Mouse (Mus musculus): ENCODE data around the gene Taar7d. TPM values are rescaled to one million over a fixed set of nuclear protein-coding genes. Genes with fewer than 3 reads are reported as not detected.

Gene Taar7d
- total and polyA plus RNA-seq, 2 experiments from 2014 or later: not detected

- Histone ChIP-seq H3K4me1 (ENCODE audit: control insufficient read depth, insufficient read depth) (no peaks in the 10 kb centered on the region), H3K9me3 (replicated peaks; ENCODE audit: control insufficient read depth, low read length) (no peaks in the 10 kb centered on the region), H3K27ac (ENCODE audit: low read depth) (no peak within 1 kb of the TSS), H3K36me3 (replicated peaks; ENCODE audit: control insufficient read depth, insufficient read depth, low read length) (no peaks in the 10 kb centered on the region), H3K27me3 (ENCODE audit: control insufficient read depth, insufficient read depth, low read length) (no peaks in the 10 kb centered on the region), H3K4me2 (ENCODE audit: low read depth, low read length) (no peak within 1 kb of the TSS), H3K9ac (replicated peaks; ENCODE audit: low read depth, low read length) (no peak within 1 kb of the TSS), H3K4me3 (ENCODE audit: low read depth, low read length) (no peak within 1 kb of the TSS)
- TF ChIP-seq EP300 (IDR thresholded peaks at IDR 0.05; ENCODE audit: low read depth) (no peak), CTCF (IDR thresholded peaks at IDR 0.05; ENCODE audit: low read depth) (no peak)
- WGBS: 80% methylated on average over 3 of the region's 3 CpGs
- DNase-seq (ENCODE audit: low spot score): no peak
- no peak for ATAC-seq (ENCODE audit: insufficient read depth, low read depth)
Observed at GRCm38 (mm10) chr10:23993381-23993780, 33.6 kb upstream of the Taar7d start, which contains the start of gene Taar7a. Gene Taar7a, minus strand, starts transcription at chr10:23993481.

DNA sequence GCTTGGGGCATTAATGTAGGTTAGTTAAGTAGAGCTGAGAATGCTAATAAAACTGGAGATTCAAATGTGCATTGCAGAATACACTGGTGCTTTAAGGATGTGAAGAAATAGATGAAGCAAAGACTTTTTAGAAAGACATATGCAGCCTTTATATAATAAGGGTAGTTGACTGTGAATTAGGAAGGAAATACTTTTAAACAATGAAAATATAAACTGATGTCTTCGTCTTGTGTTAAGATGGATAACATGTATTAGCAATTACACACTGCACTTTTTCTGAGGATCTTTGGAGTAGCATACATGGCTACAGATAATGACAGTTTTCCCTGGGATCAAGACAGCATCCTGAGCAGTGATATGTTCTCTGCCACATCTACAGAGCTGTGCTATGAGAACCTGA is 27.4 kb upstream of the Taar7d start, which contains the start of gene Taar7b:
TSS of gene Taar7b (plus strand) at position 301 of the 400 bp plus-strand sequence.
- no peaks in the 10 kb centered on the region for H3K27me3 ChIP-seq (ENCODE audit: control insufficient read depth, insufficient read depth, low read length)
- H3K36me3 ChIP-seq (replicated peaks; ENCODE audit: control insufficient read depth, insufficient read depth, low read length): no peaks in the 10 kb centered on the region
- no peaks in the 10 kb centered on the region for H3K4me1 ChIP-seq (ENCODE audit: control insufficient read depth, insufficient read depth)
- H3K4me3 ChIP-seq (ENCODE audit: low read depth, low read length): no peak within 1 kb of the TSS
- H3K9ac ChIP-seq (replicated peaks; ENCODE audit: low read depth, low read length): no peak within 1 kb of the TSS
- WGBS: 69% methylated on average over 1 of the region's 1 CpGs
- TF ChIP-seq CTCF (IDR thresholded peaks at IDR 0.05; ENCODE audit: low read depth) (no peak), EP300 (IDR thresholded peaks at IDR 0.05; ENCODE audit: low read depth) (no peak)
- H3K9me3 ChIP-seq (replicated peaks; ENCODE audit: control insufficient read depth, low read length): no peaks in the 10 kb centered on the region
- H3K4me2 ChIP-seq (ENCODE audit: low read depth, low read length): no peak within 1 kb of the TSS
- H3K27ac ChIP-seq (ENCODE audit: low read depth): no peak within 1 kb of the TSS
- no peak for DNase-seq (ENCODE audit: low spot score)
- no peak for ATAC-seq (ENCODE audit: insufficient read depth, low read depth)

DNA sequence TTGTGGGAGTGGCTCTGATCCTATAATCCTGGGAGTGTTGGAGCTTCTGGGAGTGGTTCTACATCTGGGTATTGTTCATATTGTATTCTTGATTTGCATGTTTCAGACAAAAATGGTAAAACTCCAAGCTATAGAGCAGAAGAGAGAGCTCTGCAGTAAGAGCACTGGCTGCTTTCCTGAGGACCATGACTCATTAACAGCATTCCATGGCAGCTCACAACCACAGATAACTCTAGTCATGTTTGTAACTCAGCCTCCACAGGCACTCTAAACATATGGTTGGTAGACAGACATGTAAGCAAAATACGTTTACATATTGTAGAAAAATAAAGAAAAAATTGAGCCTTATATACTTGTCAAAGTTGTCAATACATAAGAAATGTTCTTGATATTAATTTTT is 20.6 kb upstream of the Taar7d start:
- H3K4me3 ChIP-seq (ENCODE audit: low read depth, low read length): no peak overlapping the region
- no peaks in the 10 kb centered on the region for H3K36me3 ChIP-seq (replicated peaks; ENCODE audit: control insufficient read depth, insufficient read depth, low read length)
- TF ChIP-seq EP300 (IDR thresholded peaks at IDR 0.05; ENCODE audit: low read depth) (no peak), CTCF (IDR thresholded peaks at IDR 0.05; ENCODE audit: low read depth) (no peak)
- no peak overlapping the region for H3K27ac ChIP-seq (ENCODE audit: low read depth)
- no peak overlapping the region for H3K9ac ChIP-seq (replicated peaks; ENCODE audit: low read depth, low read length)
- H3K4me1 ChIP-seq (ENCODE audit: control insufficient read depth, insufficient read depth): no peaks in the 10 kb centered on the region
- no peak for DNase-seq (ENCODE audit: low spot score)
- ATAC-seq (ENCODE audit: insufficient read depth, low read depth): no peak
- H3K9me3 ChIP-seq (replicated peaks; ENCODE audit: control insufficient read depth, low read length): no peaks in the 10 kb centered on the region
- no peaks in the 10 kb centered on the region for H3K27me3 ChIP-seq (ENCODE audit: control insufficient read depth, insufficient read depth, low read length)
- 41% methylated on average over 1 of the region's 1 CpGs for WGBS
- H3K4me2 ChIP-seq (ENCODE audit: low read depth, low read length): no peak overlapping the region

GRCm38 (mm10) chr10:24007034-24007433 is 20.0 kb upstream of the Taar7d start:
- Histone ChIP-seq H3K4me2 (ENCODE audit: low read depth, low read length) (no peak overlapping the region), H3K9ac (replicated peaks; ENCODE audit: low read depth, low read length) (no peak overlapping the region), H3K27ac (ENCODE audit: low read depth) (no peak overlapping the region), H3K27me3 (ENCODE audit: control insufficient read depth, insufficient read depth, low read length) (no peaks in the 10 kb centered on the region), H3K4me3 (ENCODE audit: low read depth, low read length) (no peak overlapping the region), H3K4me1 (ENCODE audit: control insufficient read depth, insufficient read depth) (no peaks in the 10 kb centered on the region), H3K9me3 (replicated peaks; ENCODE audit: control insufficient read depth, low read length) (no peaks in the 10 kb centered on the region), H3K36me3 (replicated peaks; ENCODE audit: control insufficient read depth, insufficient read depth, low read length) (no peaks in the 10 kb centered on the region)
- ATAC-seq (ENCODE audit: insufficient read depth, low read depth) (no peak), DNase-seq (ENCODE audit: low spot score) (no peak)
- TF ChIP-seq CTCF (IDR thresholded peaks at IDR 0.05; ENCODE audit: low read depth): no peak
- no peak for TF ChIP-seq EP300 (IDR thresholded peaks at IDR 0.05; ENCODE audit: low read depth)
- WGBS: 29% methylated on average over 2 of the region's 2 CpGs

- Histone ChIP-seq H3K27ac (ENCODE audit: low read depth) (no peak overlapping the region), H3K4me3 (ENCODE audit: low read depth, low read length) (no peak overlapping the region), H3K9ac (replicated peaks; ENCODE audit: low read depth, low read length) (no peak overlapping the region), H3K9me3 (replicated peaks; ENCODE audit: control insufficient read depth, low read length) (no peaks in the 10 kb centered on the region), H3K4me1 (ENCODE audit: control insufficient read depth, insufficient read depth) (no peaks in the 10 kb centered on the region), H3K27me3 (ENCODE audit: control insufficient read depth, insufficient read depth, low read length) (no peaks in the 10 kb centered on the region), H3K4me2 (ENCODE audit: low read depth, low read length) (no peak overlapping the region), H3K36me3 (replicated peaks; ENCODE audit: control insufficient read depth, insufficient read depth, low read length) (no peaks in the 10 kb centered on the region)
- WGBS: 85% methylated on average over 1 of the region's 1 CpGs
- DNase-seq (ENCODE audit: low spot score) (no peak), ATAC-seq (ENCODE audit: insufficient read depth, low read depth) (no peak)
- TF ChIP-seq EP300 (IDR thresholded peaks at IDR 0.05; ENCODE audit: low read depth): no peak
Observed at GRCm38 (mm10) chr10:24008143-24008542, 18.9 kb upstream of the Taar7d start.

DNA sequence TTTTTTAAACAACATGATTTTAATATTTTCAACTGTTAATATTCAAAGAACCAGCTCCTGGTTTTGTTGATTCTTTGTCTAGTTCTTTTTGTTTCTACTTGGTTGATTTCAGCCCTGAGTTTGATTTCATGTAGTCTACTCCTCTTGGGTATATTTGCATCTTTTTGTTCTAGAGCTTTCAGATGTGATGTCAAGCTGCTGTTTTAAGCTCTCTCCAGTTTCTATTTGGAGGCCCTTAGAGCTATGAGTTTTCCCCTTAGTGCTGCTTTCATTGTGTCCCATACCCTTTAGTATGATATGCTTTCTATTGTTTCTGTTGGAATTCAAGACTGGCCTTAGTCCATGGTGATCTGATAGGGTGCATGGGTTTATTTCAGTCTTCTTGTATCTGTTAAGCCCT is 4.3 kb downstream of the Taar7d start:
- Histone ChIP-seq H3K4me2 (ENCODE audit: low read depth, low read length) (no peak overlapping the region), H3K27me3 (ENCODE audit: control insufficient read depth, insufficient read depth, low read length) (no peaks in the 10 kb centered on the region), H3K9ac (replicated peaks; ENCODE audit: low read depth, low read length) (no peak overlapping the region), H3K4me1 (ENCODE audit: control insufficient read depth, insufficient read depth) (no peaks in the 10 kb centered on the region), H3K9me3 (replicated peaks; ENCODE audit: control insufficient read depth, low read length) (no peaks in the 10 kb centered on the region), H3K27ac (ENCODE audit: low read depth) (no peak overlapping the region), H3K36me3 (replicated peaks; ENCODE audit: control insufficient read depth, insufficient read depth, low read length) (no peaks in the 10 kb centered on the region), H3K4me3 (ENCODE audit: low read depth, low read length) (no peak overlapping the region)
- ATAC-seq (ENCODE audit: insufficient read depth, low read depth) (no peak), DNase-seq (ENCODE audit: low spot score) (no peak)
- no peak for TF ChIP-seq EP300 (IDR thresholded peaks at IDR 0.05; ENCODE audit: low read depth)
- TF ChIP-seq CTCF (IDR thresholded peaks at IDR 0.05; ENCODE audit: low read depth): no peak
